In genomic region chr14:64586386-64586859, GRCm38 (mm10) we compare ENCODE assay signal across 7 mouse cellular contexts.
A peak's percentile ranks its signal among the peaks of the same experiment; 100 is the strongest.
DNase-seq lines count a peak whose midpoint lies in the region; ATAC-seq and TF ChIP-seq lines count a peak whose summit lies in the region.

No protein-coding gene starts in this region.

- no peak overlapping the region for H3K27ac ChIP-seq in lung, embryonic 15.5 days
- H3K27ac ChIP-seq in forebrain, embryonic 16.5 days (ENCODE audit: low read length) = peak overlapping the region; percentile 99
- H3K27ac ChIP-seq in limb, embryonic 15.5 days = no peak overlapping the region
- no peak overlapping the region for H3K27ac ChIP-seq in stomach, postnatal 0 days (replicated peaks)

- TF ChIP-seq CTCF in stomach, postnatal 0 days (IDR thresholded peaks at IDR 0.05; ENCODE audit: low read depth) = no peak

- no peak for TF ChIP-seq EP300 in stomach, postnatal 0 days (optimal IDR thresholded peaks at IDR 0.05)

- no peaks in the 10 kb centered on the region for H3K36me3 ChIP-seq in lung, embryonic 15.5 days
- H3K36me3 ChIP-seq in forebrain, embryonic 16.5 days (ENCODE audit: control insufficient read depth, insufficient read depth) = no peaks in the 10 kb centered on the region
- no peaks in the 10 kb centered on the region for H3K36me3 ChIP-seq in limb, embryonic 15.5 days
- H3K36me3 ChIP-seq in stomach, postnatal 0 days (ENCODE audit: control insufficient read depth, insufficient read depth, low read length) = no peaks in the 10 kb centered on the region

- H3K4me2 ChIP-seq in lung, embryonic 15.5 days = peak overlapping the region; percentile 82
- H3K4me2 ChIP-seq in forebrain, embryonic 16.5 days (ENCODE audit: low read length) = peak overlapping the region; percentile 76
- H3K4me2 ChIP-seq in limb, embryonic 15.5 days = peak overlapping the region; percentile 81
- peak overlapping the region; percentile 69 for H3K4me2 ChIP-seq in stomach, postnatal 0 days (replicated peaks; ENCODE audit: low read depth)

- H3K27me3 ChIP-seq in lung, embryonic 15.5 days = peaks cover 96% of the 10 kb centered on the region
- H3K27me3 ChIP-seq in forebrain, embryonic 16.5 days (replicated peaks; ENCODE audit: control insufficient read depth, insufficient read depth, low read length) = no peaks in the 10 kb centered on the region
- peaks cover 94% of the 10 kb centered on the region for H3K27me3 ChIP-seq in limb, embryonic 15.5 days
- peaks cover 17% of the 10 kb centered on the region; the same call in 1 of the 2 replicates for H3K27me3 ChIP-seq in stomach, postnatal 0 days (ENCODE audit: control insufficient read depth, insufficient read depth, low read length)

- H3K9me3 ChIP-seq in lung, embryonic 15.5 days = no peaks in the 10 kb centered on the region
- H3K9me3 ChIP-seq in forebrain, embryonic 16.5 days (ENCODE audit: control insufficient read depth, low read length) = no peaks in the 10 kb centered on the region
- no peaks in the 10 kb centered on the region for H3K9me3 ChIP-seq in limb, embryonic 15.5 days
- H3K9me3 ChIP-seq in stomach, postnatal 0 days (ENCODE audit: control insufficient read depth, low read length) = no peaks in the 10 kb centered on the region

- WGBS in lung, embryonic 15.5 days = 9% methylated on average over 12 of the region's 12 CpGs
- WGBS in forebrain, embryonic 16.5 days = 3% methylated on average over 12 of the region's 12 CpGs
- 4% methylated on average over 12 of the region's 12 CpGs for WGBS in limb, embryonic 15.5 days
- WGBS in stomach, postnatal 0 days = 12% methylated on average over 12 of the region's 12 CpGs

- no peak for ATAC-seq in lung, embryonic 15.5 days (ENCODE audit: borderline replicate concordance, extremely low read depth, low FRiP score, low TSS enrichment)
- ATAC-seq in forebrain, embryonic 16.5 days = no peak
- ATAC-seq in limb, embryonic 15.5 days (ENCODE audit: insufficient number of reproducible peaks, low FRiP score, low TSS enrichment, low read depth) = no peak
- no peak for ATAC-seq in stomach, postnatal 0 days (ENCODE audit: low FRiP score, low TSS enrichment)
- no peak for ATAC-seq in cerebellum, adult (ENCODE audit: insufficient number of reproducible peaks, low FRiP score, low TSS enrichment)

- DNase-seq in lung, postnatal 25 days (ENCODE audit: low spot score) = no peak
- DNase-seq in stomach, postnatal 0 days (ENCODE audit: low spot score) = no peak
- no peak for DNase-seq in layer of hippocampus, postnatal 25 days (ENCODE audit: extremely low spot score in 1 of 2, low spot score in 1 of 2)

- peak overlapping the region; percentile 44; the same call in 1 of the 2 replicates for H3K4me3 ChIP-seq in lung, embryonic 15.5 days
- peak overlapping the region; percentile 68 for H3K4me3 ChIP-seq in forebrain, embryonic 16.5 days (replicated peaks; ENCODE audit: low read length)
- H3K4me3 ChIP-seq in limb, embryonic 15.5 days = peak overlapping the region; percentile 46
- H3K4me3 ChIP-seq in stomach, postnatal 0 days (ENCODE audit: low read depth, low read length) = peak overlapping the region; percentile 49; the same call in 1 of the 2 replicates

- peaks cover 23% of the 10 kb centered on the region for H3K4me1 ChIP-seq in lung, embryonic 15.5 days
- peaks cover 42% of the 10 kb centered on the region for H3K4me1 ChIP-seq in forebrain, embryonic 16.5 days (replicated peaks; ENCODE audit: control insufficient read depth, insufficient read depth, low read length)
- H3K4me1 ChIP-seq in limb, embryonic 15.5 days = peaks cover 40% of the 10 kb centered on the region
- no peaks in the 10 kb centered on the region for H3K4me1 ChIP-seq in stomach, postnatal 0 days (replicated peaks; ENCODE audit: control insufficient read depth, insufficient read depth)

- H3K9ac ChIP-seq in lung, embryonic 15.5 days = no peak overlapping the region
- H3K9ac ChIP-seq in forebrain, embryonic 16.5 days (replicated peaks; ENCODE audit: low read depth, low read length) = peak overlapping the region; percentile 96
- H3K9ac ChIP-seq in limb, embryonic 15.5 days = no peak overlapping the region
- H3K9ac ChIP-seq in stomach, postnatal 0 days (ENCODE audit: low read length) = no peak overlapping the region
